ENCODE assay signal across 8 mouse cellular contexts in genomic region chr2:50066968-50067315, GRCm38 (mm10). TPM values are rescaled to one million over a fixed set of nuclear protein-coding genes. Genes with fewer than 3 reads are reported as not detected.
DNase-seq lines count a peak whose midpoint lies in the region; ATAC-seq and TF ChIP-seq lines count a peak whose summit lies in the region.

No protein-coding gene starts in this region.

- H3K27me3 ChIP-seq in neural tube, embryonic 11.5 days (ENCODE audit: control insufficient read depth, insufficient read depth, low read length), result no peaks in the 10 kb centered on the region
- peaks cover 21% of the 10 kb centered on the region for H3K27me3 ChIP-seq in liver, embryonic 11.5 days (replicated peaks; ENCODE audit: control insufficient read depth, insufficient read depth, low read length)
- no peaks in the 10 kb centered on the region for H3K27me3 ChIP-seq in stomach, postnatal 0 days (ENCODE audit: control insufficient read depth, insufficient read depth, low read length)

- intact Hi-C loops in gastrocnemius, adult 2 months (cut with DNase I), result loop anchor here (10.0 kb wide), 1 partner anchor 208 kb away; no protein-coding TSS in a partner anchor
- intact Hi-C loops in left cerebral cortex, postnatal 14 days (cut with DNase I), result loop anchor here (10.0 kb wide), 1 partner anchor 302 kb away; no protein-coding TSS in a partner anchor

- under 1% methylated on average over 9 of the region's 9 CpGs for WGBS in neural tube, embryonic 11.5 days
- 2% methylated on average over 9 of the region's 9 CpGs for WGBS in liver, embryonic 11.5 days
- WGBS in stomach, postnatal 0 days, result under 1% methylated on average over 9 of the region's 9 CpGs

- peak overlapping the region; percentile 52 for H3K9ac ChIP-seq in neural tube, embryonic 11.5 days (ENCODE audit: low read length)
- peak overlapping the region; percentile 34; the same call in 1 of the 2 replicates for H3K9ac ChIP-seq in liver, embryonic 11.5 days (ENCODE audit: low read depth, low read length)
- peak overlapping the region; percentile 66 for H3K9ac ChIP-seq in stomach, postnatal 0 days (ENCODE audit: low read length)

- no peak for DNase-seq in gastrocnemius, adult 2 months
- DNase-seq in gastrocnemius, adult 8-10 months (ENCODE audit: low spot score in 2 of 2), result no peak
- no peak for DNase-seq in neural tube, embryonic 11.5 days (ENCODE audit: low spot score)
- DNase-seq in neural tube, embryonic 10.5 days (ENCODE audit: extremely low spot score, low spot score), result no peak
- DNase-seq in liver, embryonic 11.5 days (ENCODE audit: low spot score), result no peak
- no peak for DNase-seq in stomach, postnatal 0 days (ENCODE audit: low spot score)
- DNase-seq in left cerebral cortex, postnatal 14 days (ENCODE audit: low spot score in 2 of 2), result no peak
- no peak for DNase-seq in urinary bladder, postnatal 4 days (ENCODE audit: low spot score in 2 of 2)

- H3K4me2 ChIP-seq in neural tube, embryonic 11.5 days (ENCODE audit: low read depth), result peak overlapping the region; percentile 81
- H3K4me2 ChIP-seq in liver, embryonic 11.5 days, result peak overlapping the region; percentile 82
- H3K4me2 ChIP-seq in stomach, postnatal 0 days (replicated peaks; ENCODE audit: low read depth), result peak overlapping the region; percentile 92

- peak overlapping the region; percentile 51 for H3K27ac ChIP-seq in gastrocnemius, adult 2 months
- H3K27ac ChIP-seq in neural tube, embryonic 11.5 days (ENCODE audit: low read depth, low read length), result no peak overlapping the region
- peak overlapping the region; percentile 25; the same call in 1 of the 2 replicates for H3K27ac ChIP-seq in liver, embryonic 11.5 days (ENCODE audit: low read depth, low read length)
- peak overlapping the region; percentile 74 for H3K27ac ChIP-seq in stomach, postnatal 0 days (replicated peaks)

- H3K9me3 ChIP-seq in neural tube, embryonic 11.5 days (ENCODE audit: control insufficient read depth, low read length), result no peaks in the 10 kb centered on the region
- H3K9me3 ChIP-seq in liver, embryonic 11.5 days (ENCODE audit: control insufficient read depth, low read length), result no peaks in the 10 kb centered on the region
- no peaks in the 10 kb centered on the region for H3K9me3 ChIP-seq in stomach, postnatal 0 days (ENCODE audit: control insufficient read depth, low read length)

- peak overlapping the region; percentile 75 for H3K4me3 ChIP-seq in gastrocnemius, adult 2 months
- H3K4me3 ChIP-seq in neural tube, embryonic 11.5 days (ENCODE audit: low read depth, low read length), result peak overlapping the region; percentile 62
- H3K4me3 ChIP-seq in liver, embryonic 11.5 days (ENCODE audit: low read depth, low read length), result peak overlapping the region; percentile 60
- peak overlapping the region; percentile 66 for H3K4me3 ChIP-seq in stomach, postnatal 0 days (ENCODE audit: low read depth, low read length)

- ATAC-seq in neural tube, embryonic 11.5 days (ENCODE audit: insufficient read depth, low FRiP score, low TSS enrichment), result no peak
- ATAC-seq in liver, embryonic 11.5 days (replicated peaks; ENCODE audit: low FRiP score), result no peak
- ATAC-seq in stomach, postnatal 0 days (ENCODE audit: low FRiP score, low TSS enrichment), result no peak

- no peak for TF ChIP-seq CTCF in gastrocnemius, adult 2 months (IDR thresholded peaks at IDR 0.05)
- no peak for TF ChIP-seq CTCF in stomach, postnatal 0 days (IDR thresholded peaks at IDR 0.05; ENCODE audit: low read depth)

- TF ChIP-seq EP300 in stomach, postnatal 0 days (optimal IDR thresholded peaks at IDR 0.05), result no peak

- H3K36me3 ChIP-seq in neural tube, embryonic 11.5 days (ENCODE audit: control insufficient read depth, insufficient read depth, low read length), result no peaks in the 10 kb centered on the region
- no peaks in the 10 kb centered on the region for H3K36me3 ChIP-seq in liver, embryonic 11.5 days (ENCODE audit: control insufficient read depth, insufficient read depth, low read length)
- H3K36me3 ChIP-seq in stomach, postnatal 0 days (ENCODE audit: control insufficient read depth, insufficient read depth, low read length), result no peaks in the 10 kb centered on the region

- H3K4me1 ChIP-seq in neural tube, embryonic 11.5 days (ENCODE audit: control insufficient read depth, insufficient read depth, low read length), result no peaks in the 10 kb centered on the region
- H3K4me1 ChIP-seq in liver, embryonic 11.5 days (replicated peaks; ENCODE audit: control insufficient read depth, insufficient read depth, low read length), result no peaks in the 10 kb centered on the region
- no peaks in the 10 kb centered on the region for H3K4me1 ChIP-seq in stomach, postnatal 0 days (replicated peaks; ENCODE audit: control insufficient read depth, insufficient read depth)

RNA-seq across cellular contexts. Expression of gene Lypd6, which starts 0.7 kb away (rescaled TPM):
- total RNA-seq in gastrocnemius, adult 2 months (2021), result 1 to 10 TPM in 1 of 2 experiments, under 1 TPM in 1; 0.82 to 1.3 TPM
- 1 to 10 TPM in 2 of 4 experiments, under 1 TPM in 2; 0.65 to 2.8 (median 1.3) TPM for total RNA-seq in gastrocnemius, adult 8-10 months (2022)
- 5.9 and 6.2 TPM in 2 replicates for polyA plus RNA-seq in neural tube, embryonic 11.5 days (2014; fragmentation: Nextera tagmentation; extraction: Ambion mirVana)
- polyA plus RNA-seq in liver, embryonic 11.5 days (2014; fragmentation: Nextera tagmentation; extraction: Ambion mirVana), result 1.8 and 2.5 TPM in 2 replicates
- polyA plus RNA-seq in stomach, postnatal 0 days (2015; fragmentation: Nextera tagmentation; extraction: Ambion mirVana), result 15.9 and 18.8 TPM in 2 replicates
- 10 to 100 TPM; 22.7 to 25.4 TPM for total RNA-seq in left cerebral cortex, postnatal 14 days (2021)

Comparison
In these comparisons a context has a peak if more than half of its experiments do, and no peak if none do; other contexts are left out.
1. RNA of gene Lypd6, which starts 0.7 kb away (total RNA-seq): 22.7 to 25.4 TPM in left cerebral cortex, postnatal 14 days; 0.65 to 2.8 TPM in gastrocnemius, adult 8-10 months and 0.82 to 1.3 TPM in gastrocnemius, adult 2 months; every median in the first group is over 4 times any median in the second.
2. Peak in every context shown above with its lines, with median percentiles within 50 percentile points of each other: H3K4me3 ChIP-seq, H3K4me2 ChIP-seq and H3K9ac ChIP-seq.